Mouse (Mus musculus) E14TG2a.4 (cell line): Measurements from ENCODE around the gene Klhl40.

Experiments used
- CTCF ChIP-seq: conservative IDR thresholded peaks from 2 replicates; pipeline ENCODE4 v1.5.1; 2014; ENCODE audit warnings: low read length
- NANOG ChIP-seq: IDR thresholded peaks from 2 replicates; pipeline ENCODE4 v1.6.1; 2014; ENCODE audit warnings: borderline replicate concordance, low read length, mixed read lengths
- POU5F1 ChIP-seq: IDR thresholded peaks from 2 replicates; pipeline ENCODE4 v1.6.1; 2014; ENCODE audit warnings: low read length, borderline replicate concordance

- no peak for TF ChIP-seq CTCF
- no peak for TF ChIP-seq POU5F1
- TF ChIP-seq NANOG = no peak
These were observed 12.1 kb upstream of the Klhl40 start for GRCm38 (mm10) chr9:121765166-121765855.
